Mouse (Mus musculus): Measurements from ENCODE around the gene Pigq. TPM values are rescaled to one million over a fixed set of nuclear protein-coding genes. Genes with fewer than 3 reads are reported as not detected.
A peak's percentile ranks its signal among the peaks of the same experiment; 100 is the strongest.

Gene Pigq
- polyA plus RNA-seq, 1 experiment from 2014 or later: 76.8 TPM

DNA sequence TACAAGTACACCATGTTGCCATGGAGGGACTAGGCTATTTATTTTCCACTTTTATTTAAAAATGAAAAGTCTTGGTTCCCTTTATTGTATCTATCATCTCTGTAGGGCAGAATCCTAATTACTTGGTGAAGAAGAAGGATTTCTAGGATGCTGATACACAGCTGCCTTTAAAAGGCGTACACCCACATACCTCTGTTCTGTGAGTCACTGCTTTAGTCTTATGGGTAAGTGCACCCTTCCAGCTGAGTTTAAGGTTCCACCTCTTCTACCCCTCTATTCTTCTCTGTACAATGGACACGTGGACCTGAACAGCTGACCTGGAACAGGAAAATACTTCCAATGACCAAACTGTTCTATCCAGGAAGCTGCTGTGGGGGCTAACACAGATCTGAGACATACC is 37.1 kb downstream of the Pigq start:
- Histone ChIP-seq H3K4me1 (ENCODE audit: control insufficient read depth, insufficient read depth, low read length) (no peaks in the 10 kb centered on the region), H3K36me3 (ENCODE audit: control insufficient read depth, insufficient read depth, low read length) (no peaks in the 10 kb centered on the region), H3K27me3 (ENCODE audit: control insufficient read depth, insufficient read depth, low read length) (no peaks in the 10 kb centered on the region), H3K27ac (ENCODE audit: low read depth, low read length) (no peak overlapping the region), H3K4me3 (ENCODE audit: low read depth, low read length) (no peak overlapping the region), H3K9me3 (ENCODE audit: control insufficient read depth, low read length) (no peaks in the 10 kb centered on the region), H3K4me2 (ENCODE audit: low read depth, low read length) (no peak overlapping the region), H3K9ac (replicated peaks; ENCODE audit: low read depth, low read length) (no peak overlapping the region)
- WGBS: 86% methylated on average over 2 of the region's 2 CpGs
- ATAC-seq (ENCODE audit: low read depth): no peak

DNA sequence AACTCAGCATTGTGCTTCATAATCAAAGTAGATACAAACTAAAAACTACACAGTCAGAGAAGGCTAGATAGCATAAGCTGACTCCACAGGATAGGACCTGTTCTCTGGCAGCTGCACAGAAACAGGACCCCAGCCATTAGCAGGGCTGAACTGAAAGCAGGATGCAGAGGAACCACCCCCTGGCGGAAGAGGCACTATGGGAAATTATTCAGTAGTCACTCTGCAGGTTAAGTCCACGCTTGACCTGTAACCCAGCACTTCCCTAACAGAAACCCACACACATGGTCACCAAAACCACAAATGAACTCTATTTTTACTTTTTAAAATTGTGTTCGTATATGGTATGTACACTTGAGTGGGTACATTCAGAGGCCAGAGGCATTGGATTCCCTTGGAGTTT is 41.7 kb downstream of the Pigq start:
- Histone ChIP-seq H3K36me3 (ENCODE audit: control insufficient read depth, insufficient read depth, low read length) (no peaks in the 10 kb centered on the region), H3K4me1 (ENCODE audit: control insufficient read depth, insufficient read depth, low read length) (no peaks in the 10 kb centered on the region), H3K4me2 (ENCODE audit: low read depth, low read length) (no peak overlapping the region), H3K9me3 (ENCODE audit: control insufficient read depth, low read length) (no peaks in the 10 kb centered on the region), H3K27me3 (ENCODE audit: control insufficient read depth, insufficient read depth, low read length) (no peaks in the 10 kb centered on the region), H3K9ac (replicated peaks; ENCODE audit: low read depth, low read length) (no peak overlapping the region), H3K4me3 (ENCODE audit: low read depth, low read length) (no peak overlapping the region), H3K27ac (ENCODE audit: low read depth, low read length) (no peak overlapping the region)
- 88% methylated on average over 3 of the region's 3 CpGs for WGBS
- ATAC-seq (ENCODE audit: low read depth): no peak

DNA sequence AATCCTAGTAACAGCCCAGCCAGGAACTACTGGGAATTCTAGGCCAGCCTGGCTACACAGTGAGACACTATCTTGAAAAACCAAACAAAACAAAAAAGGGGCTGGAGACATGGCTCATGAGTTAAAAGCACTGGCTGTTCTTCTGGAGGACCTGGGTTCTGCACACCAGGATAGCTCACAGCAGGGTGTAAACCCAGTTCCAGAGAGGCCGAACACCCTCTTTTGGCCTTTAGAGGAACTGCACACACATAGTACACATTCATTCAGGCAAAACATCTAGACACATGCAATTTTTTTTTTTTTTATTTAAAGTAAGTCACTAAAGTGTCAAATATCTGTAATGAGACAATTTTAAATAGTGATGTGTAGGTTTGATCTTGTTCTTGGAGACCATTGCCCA is 44.5 kb downstream of the Pigq start:
- no peak overlapping the region for H3K9ac ChIP-seq (replicated peaks; ENCODE audit: low read depth, low read length)
- H3K27ac ChIP-seq (ENCODE audit: low read depth, low read length): no peak overlapping the region
- ATAC-seq (ENCODE audit: low read depth): no peak
- H3K36me3 ChIP-seq (ENCODE audit: control insufficient read depth, insufficient read depth, low read length): no peaks in the 10 kb centered on the region
- H3K27me3 ChIP-seq (ENCODE audit: control insufficient read depth, insufficient read depth, low read length): no peaks in the 10 kb centered on the region
- no peak overlapping the region for H3K4me2 ChIP-seq (ENCODE audit: low read depth, low read length)
- no peaks in the 10 kb centered on the region for H3K9me3 ChIP-seq (ENCODE audit: control insufficient read depth, low read length)
- 92% methylated on average over 1 of the region's 1 CpGs for WGBS
- no peak overlapping the region for H3K4me3 ChIP-seq (ENCODE audit: low read depth, low read length)
- H3K4me1 ChIP-seq (ENCODE audit: control insufficient read depth, insufficient read depth, low read length): no peaks in the 10 kb centered on the region

GRCm38 (mm10) chr17:25895891-25896290 is 48.8 kb downstream of the Pigq start:
- Histone ChIP-seq H3K36me3 (ENCODE audit: control insufficient read depth, insufficient read depth, low read length) (no peaks in the 10 kb centered on the region), H3K27ac (ENCODE audit: low read depth, low read length) (no peak overlapping the region), H3K27me3 (ENCODE audit: control insufficient read depth, insufficient read depth, low read length) (no peaks in the 10 kb centered on the region), H3K9ac (replicated peaks; ENCODE audit: low read depth, low read length) (no peak overlapping the region), H3K4me3 (ENCODE audit: low read depth, low read length) (no peak overlapping the region), H3K4me2 (ENCODE audit: low read depth, low read length) (no peak overlapping the region), H3K4me1 (ENCODE audit: control insufficient read depth, insufficient read depth, low read length) (no peaks in the 10 kb centered on the region), H3K9me3 (ENCODE audit: control insufficient read depth, low read length) (no peaks in the 10 kb centered on the region)
- 70% methylated on average over 12 of the region's 12 CpGs for WGBS
- ATAC-seq (ENCODE audit: low read depth): no peak

GRCm38 (mm10) chr17:25895415-25895814 is 49.3 kb downstream of the Pigq start:
- Histone ChIP-seq H3K36me3 (ENCODE audit: control insufficient read depth, insufficient read depth, low read length) (no peaks in the 10 kb centered on the region), H3K9ac (replicated peaks; ENCODE audit: low read depth, low read length) (no peak overlapping the region), H3K9me3 (ENCODE audit: control insufficient read depth, low read length) (no peaks in the 10 kb centered on the region), H3K27me3 (ENCODE audit: control insufficient read depth, insufficient read depth, low read length) (no peaks in the 10 kb centered on the region), H3K4me3 (ENCODE audit: low read depth, low read length) (no peak overlapping the region), H3K4me2 (ENCODE audit: low read depth, low read length) (no peak overlapping the region), H3K27ac (ENCODE audit: low read depth, low read length) (no peak overlapping the region), H3K4me1 (ENCODE audit: control insufficient read depth, insufficient read depth, low read length) (no peaks in the 10 kb centered on the region)
- no peak for ATAC-seq (ENCODE audit: low read depth)
- WGBS: 51% methylated on average over 2 of the region's 2 CpGs

DNA sequence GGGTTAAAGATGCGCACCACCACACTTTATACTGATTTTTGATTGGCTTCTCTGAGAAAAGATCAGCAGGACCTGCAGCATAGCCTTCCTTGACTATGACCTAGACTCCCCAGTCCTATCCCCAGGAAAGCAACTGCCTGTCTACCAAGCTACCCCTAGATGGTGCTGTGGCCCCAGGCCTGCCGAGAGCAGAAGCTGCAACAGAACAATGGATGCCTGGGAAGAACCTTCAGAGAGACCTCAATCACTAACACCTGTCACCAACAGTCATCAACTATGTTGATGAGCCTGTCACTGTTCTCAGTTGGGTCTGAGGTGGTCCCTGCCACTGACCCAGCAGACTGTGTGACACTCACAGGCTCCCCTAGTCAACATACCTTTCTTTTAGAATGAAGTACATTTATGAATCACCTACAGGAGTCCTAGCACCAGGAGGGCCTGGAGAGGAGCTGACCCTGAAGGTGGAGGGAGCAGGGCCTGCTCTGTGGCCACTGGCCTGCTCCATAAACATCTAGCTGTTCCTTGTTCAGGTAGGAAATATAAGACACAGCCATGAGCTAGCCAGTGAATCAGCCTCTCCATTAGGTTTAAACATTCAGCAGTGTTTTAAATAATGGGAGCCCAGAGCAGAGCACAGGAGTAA is 50.6 kb downstream of the Pigq start:
- Histone ChIP-seq H3K27me3 (ENCODE audit: control insufficient read depth, insufficient read depth, low read length) (no peaks in the 10 kb centered on the region), H3K27ac (ENCODE audit: low read depth, low read length) (peak overlapping the region; percentile 30; the same call in 1 of the 2 replicates), H3K9me3 (ENCODE audit: control insufficient read depth, low read length) (no peaks in the 10 kb centered on the region), H3K9ac (replicated peaks; ENCODE audit: low read depth, low read length) (no peak overlapping the region), H3K4me2 (ENCODE audit: low read depth, low read length) (no peak overlapping the region), H3K36me3 (ENCODE audit: control insufficient read depth, insufficient read depth, low read length) (peaks cover 3% of the 10 kb centered on the region; the same call in 1 of the 2 replicates), H3K4me3 (ENCODE audit: low read depth, low read length) (no peak overlapping the region), H3K4me1 (ENCODE audit: control insufficient read depth, insufficient read depth, low read length) (no peaks in the 10 kb centered on the region)
- WGBS: 30% methylated on average over 2 of the region's 2 CpGs
- ATAC-seq (ENCODE audit: low read depth): peak; percentile 87

- 95% methylated on average over 3 of the region's 3 CpGs for WGBS
- no peak overlapping the region for H3K9ac ChIP-seq (replicated peaks; ENCODE audit: low read depth, low read length)
- H3K4me3 ChIP-seq (ENCODE audit: low read depth, low read length): no peak overlapping the region
- no peaks in the 10 kb centered on the region for H3K27me3 ChIP-seq (ENCODE audit: control insufficient read depth, insufficient read depth, low read length)
- H3K4me2 ChIP-seq (ENCODE audit: low read depth, low read length): no peak overlapping the region
- no peaks in the 10 kb centered on the region for H3K9me3 ChIP-seq (ENCODE audit: control insufficient read depth, low read length)
- peaks cover 20% of the 10 kb centered on the region; the same call in 1 of the 2 replicates for H3K36me3 ChIP-seq (ENCODE audit: control insufficient read depth, insufficient read depth, low read length)
- H3K4me1 ChIP-seq (ENCODE audit: control insufficient read depth, insufficient read depth, low read length): no peaks in the 10 kb centered on the region
- no peak overlapping the region for H3K27ac ChIP-seq (ENCODE audit: low read depth, low read length)
- ATAC-seq (ENCODE audit: low read depth): no peak
Observed at GRCm38 (mm10) chr17:25888837-25889236, 55.9 kb downstream of the Pigq start.

DNA sequence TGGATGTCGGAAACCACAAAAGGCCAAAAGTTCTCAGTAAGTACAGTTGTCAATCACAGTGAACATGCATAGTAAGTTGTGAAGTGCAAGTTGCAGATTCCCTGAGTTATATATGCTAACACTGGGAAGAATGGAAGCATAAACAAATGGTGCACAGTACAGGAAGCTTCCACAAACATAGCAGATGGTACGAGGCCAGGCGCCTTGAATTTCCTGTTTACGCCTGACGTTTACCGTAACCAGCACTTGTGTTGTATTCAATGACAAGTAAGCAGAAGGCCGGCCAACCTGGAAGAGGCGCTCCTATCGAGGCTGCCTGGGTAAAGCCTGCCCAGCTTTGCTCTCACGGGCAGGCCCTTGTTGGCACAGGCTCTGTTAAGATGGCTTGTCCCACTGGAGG is 57.3 kb downstream of the Pigq start:
- Histone ChIP-seq H3K4me2 (ENCODE audit: low read depth, low read length) (no peak overlapping the region), H3K9me3 (ENCODE audit: control insufficient read depth, low read length) (no peaks in the 10 kb centered on the region), H3K27ac (ENCODE audit: low read depth, low read length) (no peak overlapping the region), H3K9ac (replicated peaks; ENCODE audit: low read depth, low read length) (no peak overlapping the region), H3K27me3 (ENCODE audit: control insufficient read depth, insufficient read depth, low read length) (no peaks in the 10 kb centered on the region), H3K4me3 (ENCODE audit: low read depth, low read length) (no peak overlapping the region), H3K4me1 (ENCODE audit: control insufficient read depth, insufficient read depth, low read length) (no peaks in the 10 kb centered on the region), H3K36me3 (ENCODE audit: control insufficient read depth, insufficient read depth, low read length) (peaks cover 25% of the 10 kb centered on the region; the same call in 1 of the 2 replicates)
- WGBS: 91% methylated on average over 10 of the region's 10 CpGs
- ATAC-seq (ENCODE audit: low read depth): no peak

- H3K4me3 ChIP-seq (ENCODE audit: low read depth, low read length): no peak overlapping the region
- peaks cover 25% of the 10 kb centered on the region; the same call in 1 of the 2 replicates for H3K36me3 ChIP-seq (ENCODE audit: control insufficient read depth, insufficient read depth, low read length)
- no peaks in the 10 kb centered on the region for H3K4me1 ChIP-seq (ENCODE audit: control insufficient read depth, insufficient read depth, low read length)
- H3K9me3 ChIP-seq (ENCODE audit: control insufficient read depth, low read length): no peaks in the 10 kb centered on the region
- H3K4me2 ChIP-seq (ENCODE audit: low read depth, low read length): no peak overlapping the region
- no peak overlapping the region for H3K9ac ChIP-seq (replicated peaks; ENCODE audit: low read depth, low read length)
- H3K27ac ChIP-seq (ENCODE audit: low read depth, low read length): no peak overlapping the region
- ATAC-seq (ENCODE audit: low read depth): no peak
- no peaks in the 10 kb centered on the region for H3K27me3 ChIP-seq (ENCODE audit: control insufficient read depth, insufficient read depth, low read length)
Observed at GRCm38 (mm10) chr17:25886806-25887205, 57.9 kb downstream of the Pigq start.
